Mouse (Mus musculus) spleen, postnatal 4 days (tissue): ENCODE measurements around the gene Olfr799.

Source experiments
- DNase-seq, 2 experiments: peaks; one replicate each; pipeline ENCODE4 v3.0.0; 2022; ENCODE audit warnings: low spot score in 2 of 2

The Olfr799 gene

GRCm38 (mm10) chr10:129637184-129637583 lies at the start of gene Olfr799:
Gene Olfr799, plus strand, starts transcription at chr10:129637484.
- DNase-seq: no peak

GRCm38 (mm10) chr10:129612470-129612869 lies 24.8 kb upstream of the Olfr799 start, which contains the start of gene Olfr796:
Gene Olfr796, minus strand, starts transcription at chr10:129612570.
- DNase-seq: no peak

DNA sequence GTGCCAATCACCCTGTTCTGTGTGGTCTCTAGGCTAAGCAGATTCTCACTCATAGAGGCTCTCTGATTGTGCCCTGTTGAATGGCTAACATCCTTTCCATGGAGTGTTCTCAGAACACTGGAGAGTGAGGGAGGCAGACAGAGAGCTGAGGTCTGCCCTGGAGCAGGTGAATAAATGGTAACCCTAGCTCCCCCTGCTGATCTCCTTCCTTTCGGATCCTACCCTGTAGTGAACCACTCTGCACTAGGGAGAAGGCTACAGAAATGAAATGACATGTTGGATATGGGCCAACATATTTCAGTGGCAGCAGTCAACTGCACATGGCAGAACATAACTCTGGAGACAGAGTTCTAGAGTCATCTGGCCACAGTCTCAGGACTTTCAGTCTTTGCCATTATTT lies 15.6 kb upstream of the Olfr799 start:
- no peak for DNase-seq

DNA sequence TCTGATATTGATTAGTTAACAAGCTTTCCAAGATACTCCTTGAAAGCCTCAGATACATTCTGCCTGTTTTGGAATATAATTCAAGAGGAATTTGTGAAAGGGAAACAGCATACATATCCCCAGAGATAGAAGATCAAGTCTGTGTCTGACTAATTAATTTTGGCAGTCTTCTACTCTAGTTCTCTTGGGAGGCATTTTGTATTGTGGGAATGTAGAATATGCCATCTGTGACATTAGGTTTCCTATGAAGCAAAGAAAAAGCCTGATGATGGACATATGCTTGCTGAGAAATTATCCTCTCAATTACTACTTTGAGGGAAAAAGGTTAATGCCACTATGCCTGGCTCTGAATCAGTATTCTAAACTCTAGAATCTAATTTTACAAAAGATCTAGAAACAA lies 14.0 kb upstream of the Olfr799 start:
- no peak for DNase-seq

DNA sequence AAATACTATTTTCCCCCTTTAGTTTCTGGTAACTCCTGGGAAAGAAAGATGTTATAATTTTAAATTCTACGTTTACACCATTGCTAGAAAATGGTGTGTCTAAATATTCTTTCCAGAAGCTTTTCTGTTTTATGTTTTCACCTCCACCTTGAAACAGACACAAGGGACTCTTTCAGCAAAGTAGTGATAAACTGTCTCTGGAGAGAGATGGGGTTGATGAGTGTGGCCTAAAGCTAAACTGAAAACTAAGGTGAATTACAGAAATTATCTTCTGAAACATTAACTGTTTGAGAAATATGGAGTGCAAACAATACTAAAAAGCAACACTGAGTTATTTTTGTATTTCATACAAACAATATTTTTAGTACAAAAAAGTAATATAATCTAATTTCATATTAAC lies 9.4 kb upstream of the Olfr799 start, which contains the start of gene Olfr798:
Olfr798 (minus strand) TSS at position 101 of the 400 bp plus-strand sequence.
- DNase-seq: no peak

DNA sequence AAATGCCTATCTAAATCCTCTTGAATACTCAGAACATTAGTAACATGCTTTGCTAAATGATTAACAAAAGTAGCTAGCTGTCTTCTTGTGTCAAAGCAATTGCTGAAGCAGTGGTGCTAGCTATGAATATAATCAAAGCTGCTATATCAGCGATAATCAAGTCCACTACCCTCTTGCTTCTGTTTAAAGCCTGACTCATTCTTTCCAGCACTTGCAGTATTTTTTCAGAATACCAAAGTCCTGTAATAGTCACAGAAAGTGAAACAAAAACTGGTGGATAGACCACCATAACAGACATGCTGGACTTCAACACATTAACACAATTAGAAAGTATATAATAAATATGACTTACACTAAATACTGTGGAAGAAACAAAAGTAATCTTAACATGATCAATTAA lies 14.5 kb downstream of the Olfr799 start:
- DNase-seq: no peak

- no peak for DNase-seq
Measured at GRCm38 (mm10) chr10:129657394-129657793, 20.1 kb downstream of the Olfr799 start, which contains the start of gene Olfr800. Gene Olfr800, plus strand, starts transcription at chr10:129657694.

- no peak for DNase-seq
Measured at GRCm38 (mm10) chr10:129673765-129674164, 36.5 kb downstream of the Olfr799 start, which contains the start of gene Olfr801. Gene Olfr801, minus strand, starts transcription at chr10:129673865.

DNA sequence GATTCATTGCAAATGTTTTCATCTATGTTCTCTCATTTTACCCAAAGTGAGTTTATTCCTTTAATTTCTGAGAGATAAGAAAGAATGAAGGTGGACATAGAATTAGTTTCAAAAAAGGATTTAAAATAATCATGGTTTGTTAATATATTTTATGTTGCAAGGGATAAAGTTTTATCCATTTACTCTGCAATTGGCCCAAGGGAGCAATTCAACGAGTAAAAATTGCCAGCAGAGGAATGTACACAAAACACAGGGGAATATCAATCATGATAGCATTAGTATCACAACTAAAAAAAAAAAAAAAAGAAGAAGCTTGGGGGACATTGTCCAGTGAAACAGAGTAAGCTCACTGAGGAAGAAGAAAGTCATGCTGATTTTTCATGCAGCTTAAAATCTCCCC lies 50.8 kb downstream of the Olfr799 start, which contains the start of gene Olfr802:
Olfr802 (minus strand) TSS at position 101 of the 400 bp plus-strand sequence.
- DNase-seq: no peak

DNA sequence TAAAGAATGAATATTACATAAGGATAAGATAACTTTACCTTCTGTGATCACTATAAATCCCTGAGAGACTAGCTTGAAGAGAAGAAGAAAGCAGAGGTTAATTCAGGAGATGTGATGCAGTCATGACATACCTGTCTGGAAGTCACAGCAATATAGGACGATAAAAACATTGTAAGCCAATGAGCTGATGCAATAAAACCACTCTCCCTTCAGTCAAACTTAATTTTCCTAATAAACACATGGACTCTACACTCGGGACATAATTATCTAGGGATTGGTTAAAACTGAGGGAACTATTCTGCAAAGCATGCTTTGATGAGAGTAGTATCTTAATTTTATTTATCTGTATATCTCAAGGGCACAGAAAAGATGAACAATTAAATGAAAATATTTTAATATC lies 56.9 kb downstream of the Olfr799 start, which contains the start of gene Olfr803:
Olfr803 (minus strand) TSS at position 101 of the 400 bp plus-strand sequence.
- no peak for DNase-seq
